9 mouse cellular contexts compared by ENCODE assay signal in genomic region chr7:25409114-25409760, GRCm38 (mm10). TPM values are rescaled to one million over a fixed set of nuclear protein-coding genes. Genes with fewer than 3 reads are reported as not detected.
A peak's percentile ranks its signal among the peaks of the same experiment; 100 is the strongest.
DNase-seq lines count a peak whose midpoint lies in the region; ATAC-seq and TF ChIP-seq lines count a peak whose summit lies in the region.
"Had no signal": no experiment of that assay in that cellular context is flagged by ENCODE, and none has a peak within 500 bp of the region (broad histone marks: within the 10 kb centered on the region; RNA-seq: fewer than 3 reads in every experiment).

No protein-coding gene starts in this region.

- no peak overlapping the region for H3K4me3 ChIP-seq in intestine, postnatal 0 days (ENCODE audit: low read depth, low read length)
- H3K4me3 ChIP-seq in intestine, embryonic 16.5 days (ENCODE audit: low read length), result no peak overlapping the region
- H3K4me3 ChIP-seq: embryonic facial prominence, embryonic 12.5 days had no signal

- H3K4me1 ChIP-seq in intestine, postnatal 0 days (replicated peaks; ENCODE audit: control insufficient read depth, insufficient read depth, low read length), result no peaks in the 10 kb centered on the region
- no peaks in the 10 kb centered on the region for H3K4me1 ChIP-seq in intestine, embryonic 16.5 days (ENCODE audit: control insufficient read depth, insufficient read depth, low read length)
- H3K4me1 ChIP-seq: embryonic facial prominence, embryonic 12.5 days had no signal

- no peaks in the 10 kb centered on the region for H3K9me3 ChIP-seq in intestine, postnatal 0 days (ENCODE audit: control insufficient read depth)
- H3K9me3 ChIP-seq in intestine, embryonic 16.5 days (ENCODE audit: control insufficient read depth, low read length), result no peaks in the 10 kb centered on the region
- H3K9me3 ChIP-seq: embryonic facial prominence, embryonic 12.5 days had no signal

- no peak overlapping the region for H3K9ac ChIP-seq in intestine, postnatal 0 days (ENCODE audit: low read depth, low read length)
- no peak overlapping the region for H3K9ac ChIP-seq in intestine, embryonic 16.5 days (ENCODE audit: low read depth, low read length)
- H3K9ac ChIP-seq: embryonic facial prominence, embryonic 12.5 days had no signal

- peak; percentile 64 for TF ChIP-seq CTCF in intestine, postnatal 0 days (IDR thresholded peaks at IDR 0.05; ENCODE audit: low read depth)

- DNase-seq in ES-CJ7 (ENCODE audit: low read depth, low spot score), result peak; percentile 90
- peak; percentile 89 for DNase-seq in ZHBTc4 (ENCODE audit: low read depth, low spot score)
- peak; percentile 82 for DNase-seq in lung, postnatal 36 days
- no peak for DNase-seq in urinary bladder, postnatal 36 days (ENCODE audit: low spot score in 2 of 2)
- no peak for DNase-seq in layer of hippocampus, adult 11-12 months (ENCODE audit: low spot score)

- H3K27ac ChIP-seq in intestine, postnatal 0 days (ENCODE audit: low read depth, low read length), result no peak overlapping the region
- H3K27ac ChIP-seq in intestine, embryonic 16.5 days (ENCODE audit: low read length), result no peak overlapping the region
- H3K27ac ChIP-seq: embryonic facial prominence, embryonic 12.5 days had no signal

- 50% methylated on average over 4 of the region's 4 CpGs for WGBS in intestine, postnatal 0 days
- 49% methylated on average over 4 of the region's 4 CpGs for WGBS in intestine, embryonic 16.5 days

- H3K4me2 ChIP-seq in intestine, postnatal 0 days (replicated peaks; ENCODE audit: low read depth), result no peak overlapping the region
- H3K4me2 ChIP-seq in intestine, embryonic 16.5 days (ENCODE audit: low read depth, low read length), result no peak overlapping the region
- H3K4me2 ChIP-seq: embryonic facial prominence, embryonic 12.5 days had no signal

- no peak for ATAC-seq in intestine, postnatal 0 days
- ATAC-seq in intestine, embryonic 16.5 days, result no peak

- no peaks in the 10 kb centered on the region for H3K36me3 ChIP-seq in intestine, postnatal 0 days (ENCODE audit: control insufficient read depth, insufficient read depth)
- H3K36me3 ChIP-seq in intestine, embryonic 16.5 days (ENCODE audit: control insufficient read depth, insufficient read depth, low read length), result no peaks in the 10 kb centered on the region
- H3K36me3 ChIP-seq: embryonic facial prominence, embryonic 12.5 days had no signal

- H3K27me3 ChIP-seq in intestine, postnatal 0 days (replicated peaks; ENCODE audit: control insufficient read depth, insufficient read depth, low read length), result no peaks in the 10 kb centered on the region
- H3K27me3 ChIP-seq in intestine, embryonic 16.5 days (replicated peaks; ENCODE audit: control insufficient read depth, insufficient read depth, low read length), result no peaks in the 10 kb centered on the region
- H3K27me3 ChIP-seq: embryonic facial prominence, embryonic 12.5 days had no signal

RNA-seq across cellular contexts. Expression of gene Cxcl17, which starts 3.4 kb away (rescaled TPM):
- polyA plus RNA-seq in intestine, postnatal 0 days (2015; fragmentation: Nextera tagmentation; extraction: Ambion mirVana), result 0.16 TPM in 1 of 2 replicates, not detected in the other
- 0.18 and 0.43 TPM in 2 replicates for polyA plus RNA-seq in intestine, embryonic 16.5 days (2015; fragmentation: Nextera tagmentation; extraction: Ambion mirVana)

RNA-seq across cellular contexts. Expression of gene Lipe, which starts 10.7 kb away (rescaled TPM):
- 15.0 and 17.5 TPM in 2 replicates for polyA plus RNA-seq in intestine, postnatal 0 days (2015; fragmentation: Nextera tagmentation; extraction: Ambion mirVana)
- 9.1 and 11.8 TPM in 2 replicates for polyA plus RNA-seq in intestine, embryonic 16.5 days (2015; fragmentation: Nextera tagmentation; extraction: Ambion mirVana)

RNA-seq across cellular contexts. Expression of gene Cnfn, which starts 39.7 kb away (rescaled TPM):
- polyA plus RNA-seq in intestine, postnatal 0 days (2015; fragmentation: Nextera tagmentation; extraction: Ambion mirVana), result 0.33 TPM in 1 of 2 replicates, not detected in the other
- 0.69 and 1.1 TPM in 2 replicates for polyA plus RNA-seq in intestine, embryonic 16.5 days (2015; fragmentation: Nextera tagmentation; extraction: Ambion mirVana)
- polyA plus RNA-seq: stomach, embryonic 14.5 days had no signal

Comparison
In these comparisons a context has a peak if more than half of its experiments do, and no peak if none do; other contexts are left out.
1. DNase-seq: peak in ES-CJ7 (single experiment), ZHBTc4 (single experiment) and lung, postnatal 36 days (single experiment); none in urinary bladder, postnatal 36 days (0 of 2) and layer of hippocampus, adult 11-12 months (single experiment).